Mouse (Mus musculus) cerebellum, adult (tissue): Measurements from ENCODE around the gene Vmn1r7.
"Not testable (repeated sequence)": the region's sequence is repeated elsewhere in the genome, so short reads cannot be mapped to it uniquely, and the experiment has no call there.

ENCODE experiments used
- ATAC-seq: cut with Nextera tagmentation; 2 replicates; pipeline ENCODE4 v1.9.2; 2017; ENCODE audit warnings: mild to moderate bottlenecking, moderate library complexity, mixed read lengths; ENCODE audit not compliant: insufficient number of reproducible peaks, low FRiP score, low TSS enrichment

Vmn1r7 gene

DNA sequence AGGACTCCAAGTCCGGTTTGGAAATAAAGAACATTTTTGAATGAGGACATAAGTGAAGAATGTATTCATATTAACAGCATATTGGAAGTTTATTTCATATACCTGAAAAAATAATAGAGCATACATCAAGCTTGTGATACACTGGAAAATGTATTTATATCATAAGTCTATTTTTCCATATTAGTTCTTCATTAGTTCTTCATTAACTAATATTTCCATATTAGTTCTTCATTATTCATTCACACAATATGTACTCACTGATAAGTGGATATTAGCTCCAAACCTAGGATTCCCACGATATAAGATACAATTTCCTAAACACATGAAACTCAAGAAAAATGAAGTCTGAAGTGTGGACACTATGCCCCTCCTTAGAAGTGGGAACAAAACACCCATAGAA lies at the start of gene Vmn1r7:
Gene Vmn1r7, minus strand, starts transcription at position 101 of the 400 bp plus-strand sequence.
- not testable (repeated sequence) for ATAC-seq

DNA sequence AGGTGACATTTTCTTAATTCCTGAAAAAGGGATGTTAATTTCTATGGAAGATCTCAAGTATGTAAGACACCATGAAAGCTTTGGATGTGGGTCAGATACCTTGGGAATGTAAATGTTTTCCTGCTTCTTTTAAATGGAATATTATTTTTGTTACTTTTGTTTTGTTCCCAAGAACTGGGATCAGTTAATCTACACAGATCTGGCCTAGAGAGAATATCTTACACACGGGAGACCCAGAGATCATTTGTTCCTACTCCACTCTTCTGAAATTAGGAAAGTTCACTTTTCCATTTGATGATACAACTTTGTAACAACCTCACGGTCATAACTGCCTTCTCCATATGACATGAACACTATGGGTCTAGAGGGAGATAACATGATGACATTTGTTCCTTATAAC lies 41.4 kb upstream of the Vmn1r7 start, which contains the start of gene Vmn1r9:
Gene Vmn1r9, plus strand, starts transcription at position 301 of the 400 bp plus-strand sequence.
- ATAC-seq = no peak

DNA sequence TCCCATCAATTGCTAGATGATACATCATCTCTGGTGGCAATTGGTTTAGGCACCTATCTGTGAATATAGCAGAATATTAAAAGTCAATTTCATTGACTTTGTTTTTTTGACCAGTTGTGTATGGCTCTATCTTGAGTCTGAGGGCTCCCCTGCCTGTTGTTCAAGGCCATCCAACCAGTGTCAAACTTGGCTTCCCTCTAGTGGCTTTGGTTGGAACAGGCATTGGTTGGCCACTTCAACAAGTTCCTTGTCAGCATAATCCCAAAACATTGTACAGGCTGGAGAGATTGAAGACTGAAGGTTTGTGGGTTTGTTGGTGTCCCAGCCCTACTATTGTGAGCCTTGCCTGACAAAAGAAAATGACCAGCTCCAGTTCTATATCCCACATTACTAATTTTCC lies 38.6 kb upstream of the Vmn1r7 start:
- no peak for ATAC-seq

DNA sequence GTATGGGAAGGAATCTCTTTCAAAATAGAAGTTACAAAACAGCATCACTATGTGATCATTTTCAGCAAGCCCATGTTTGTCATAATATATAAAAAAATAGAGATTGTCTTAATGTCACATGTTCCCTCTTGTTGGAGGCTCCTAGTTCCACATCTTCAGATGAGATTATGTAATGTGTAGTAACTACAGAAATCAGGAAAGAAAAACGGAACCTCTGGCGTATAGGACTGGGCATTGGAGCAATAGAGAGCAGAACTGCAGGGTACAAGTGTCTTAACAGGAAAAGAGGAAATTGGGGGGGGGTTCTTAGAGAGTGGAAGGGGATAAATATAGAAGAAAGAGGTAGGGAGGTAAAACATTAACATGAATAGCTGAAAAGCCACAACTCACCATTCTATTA lies 9.6 kb upstream of the Vmn1r7 start:
- no peak for ATAC-seq

DNA sequence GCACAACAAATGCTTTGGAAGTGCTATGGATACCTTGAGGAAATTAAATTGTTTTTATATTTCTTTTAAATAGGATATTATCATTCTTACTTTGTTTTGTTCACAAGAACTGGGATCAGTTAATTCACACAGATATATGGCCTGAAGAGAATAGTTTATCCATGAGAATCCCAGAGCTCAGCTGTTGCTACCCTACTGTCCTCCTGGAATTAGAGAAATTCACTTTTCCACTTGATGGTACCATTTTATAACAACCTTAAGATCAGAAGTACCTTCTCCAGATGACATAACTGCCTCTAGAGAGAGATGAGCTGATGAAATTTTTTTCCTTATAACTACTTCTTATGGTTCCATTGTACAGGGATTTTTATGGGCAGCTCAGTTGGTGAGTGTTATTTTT lies 6.9 kb upstream of the Vmn1r7 start, which contains the start of gene Vmn1r8:
Gene Vmn1r8, plus strand, starts transcription at position 301 of the 400 bp plus-strand sequence.
- no peak for ATAC-seq

DNA sequence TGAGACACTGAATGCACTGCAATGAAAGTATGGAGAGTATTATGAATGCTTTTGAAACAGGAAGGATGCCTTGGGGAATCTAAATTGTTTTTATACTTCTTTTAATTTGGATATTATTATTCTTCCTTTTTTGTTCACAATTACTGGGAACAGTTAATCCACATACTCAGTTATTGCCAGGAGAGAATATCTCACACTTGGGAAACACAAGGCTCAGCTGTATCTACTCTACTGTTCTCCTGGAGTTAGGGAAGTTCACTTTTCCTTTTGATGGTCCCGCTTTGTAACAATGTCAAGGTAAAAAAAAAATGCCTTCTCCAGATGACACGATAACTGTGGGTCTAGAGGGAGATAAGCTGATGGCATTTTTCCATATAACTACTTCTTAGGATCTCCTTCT lies 28.2 kb downstream of the Vmn1r7 start, which contains the start of gene Vmn1r6:
Gene Vmn1r6, plus strand, starts transcription at position 301 of the 400 bp plus-strand sequence.
- no peak for ATAC-seq
